Mouse (Mus musculus): ENCODE measurements around the gene Nynrin. TPM values are rescaled to one million over a fixed set of nuclear protein-coding genes. Genes with fewer than 3 reads are reported as not detected.

Nynrin gene
- total RNA-seq, 4 experiments from 2014 or later, result 4.4 to 11.5 (median 6.2) TPM

GRCm38 (mm10) chr14:55840853-55841366 lies 12.9 kb upstream of the Nynrin start:
- DNase-seq (ENCODE audit: low spot score), result no peak

GRCm38 (mm10) chr14:55842794-55843193 lies 11.0 kb upstream of the Nynrin start:
- DNase-seq (ENCODE audit: low spot score), result no peak

- no peak for DNase-seq (ENCODE audit: low spot score)
Observed at GRCm38 (mm10) chr14:55845506-55846294, 8.1 kb upstream of the Nynrin start.

- no peak for DNase-seq (ENCODE audit: low spot score)
Observed at GRCm38 (mm10) chr14:55850885-55851284, 2.9 kb upstream of the Nynrin start.

GRCm38 (mm10) chr14:55852646-55853551 lies 911 bp upstream of the Nynrin start:
- no peak for DNase-seq (ENCODE audit: low spot score)

- peak; percentile 34 for DNase-seq (ENCODE audit: low spot score)
Observed at GRCm38 (mm10) chr14:55854406-55855100, 743 bp downstream of the Nynrin start.

GRCm38 (mm10) chr14:55855101-55855561 lies 1.3 kb downstream of the Nynrin start:
- DNase-seq (ENCODE audit: low spot score), result peak; percentile 42

GRCm38 (mm10) chr14:55857588-55857987 lies 3.8 kb downstream of the Nynrin start:
- peak; percentile 27 for DNase-seq (ENCODE audit: low spot score)

- DNase-seq (ENCODE audit: low spot score), result no peak
Observed at GRCm38 (mm10) chr14:55862186-55862585, 8.4 kb downstream of the Nynrin start.

- no peak for DNase-seq (ENCODE audit: low spot score)
Observed at GRCm38 (mm10) chr14:55862970-55863369, 9.2 kb downstream of the Nynrin start.

- DNase-seq (ENCODE audit: low spot score), result peak; percentile 78
Observed at GRCm38 (mm10) chr14:55863773-55864172, 10.0 kb downstream of the Nynrin start.

GRCm38 (mm10) chr14:55866962-55867361 lies 13.2 kb downstream of the Nynrin start:
- DNase-seq (ENCODE audit: low spot score), result peak; percentile 73

- no peak for DNase-seq (ENCODE audit: low spot score)
Observed at GRCm38 (mm10) chr14:55868230-55869026, 14.6 kb downstream of the Nynrin start.

GRCm38 (mm10) chr14:55869538-55869937 lies 15.7 kb downstream of the Nynrin start:
- DNase-seq (ENCODE audit: low spot score), result no peak

- no peak for DNase-seq (ENCODE audit: low spot score)
Observed at GRCm38 (mm10) chr14:55872039-55872438, 18.2 kb downstream of the Nynrin start.

- DNase-seq (ENCODE audit: low spot score), result no peak
Observed at GRCm38 (mm10) chr14:55872551-55872950, 18.7 kb downstream of the Nynrin start.

- no peak for DNase-seq (ENCODE audit: low spot score)
Observed at GRCm38 (mm10) chr14:55873242-55873713, 19.5 kb downstream of the Nynrin start.

- peak; percentile 78 for DNase-seq (ENCODE audit: low spot score)
Observed at GRCm38 (mm10) chr14:55873714-55874683, 20.2 kb downstream of the Nynrin start.
